Mouse (Mus musculus): ENCODE data around the gene Fbxo42. TPM values are rescaled to one million over a fixed set of nuclear protein-coding genes. Genes with fewer than 3 reads are reported as not detected.

The Fbxo42 gene
- polyA plus RNA-seq, 1 experiment from 2014 or later, result 31.2 TPM

- no peaks in the 10 kb centered on the region for H3K9me3 ChIP-seq
- ATAC-seq (ENCODE audit: insufficient number of reproducible peaks, insufficient read depth, low FRiP score, low TSS enrichment, low read depth), result no peak
- H3K27ac ChIP-seq, result no peak overlapping the region
- peaks cover 86% of the 10 kb centered on the region for H3K36me3 ChIP-seq
- no peaks in the 10 kb centered on the region for H3K4me1 ChIP-seq (replicated peaks)
- H3K4me2 ChIP-seq, result no peak overlapping the region
- WGBS, result 92% methylated on average over 10 of the region's 10 CpGs
- no peak overlapping the region for H3K9ac ChIP-seq (replicated peaks)
- no peaks in the 10 kb centered on the region for H3K27me3 ChIP-seq
- H3K4me3 ChIP-seq (replicated peaks), result no peak overlapping the region
These were observed 28.7 kb downstream of the Fbxo42 start for GRCm38 (mm10) chr4:141176328-141176838.

GRCm38 (mm10) chr4:141178500-141178899 is 30.8 kb downstream of the Fbxo42 start:
- Histone ChIP-seq H3K36me3 (peaks cover 86% of the 10 kb centered on the region), H3K27me3 (no peaks in the 10 kb centered on the region), H3K27ac (no peak overlapping the region), H3K9me3 (no peaks in the 10 kb centered on the region), H3K4me2 (no peak overlapping the region), H3K4me3 (replicated peaks) (no peak overlapping the region), H3K4me1 (replicated peaks) (no peaks in the 10 kb centered on the region), H3K9ac (replicated peaks) (no peak overlapping the region)
- WGBS, result 87% methylated on average over 4 of the region's 4 CpGs
- no peak for ATAC-seq (ENCODE audit: insufficient number of reproducible peaks, insufficient read depth, low FRiP score, low TSS enrichment, low read depth)

GRCm38 (mm10) chr4:141180831-141181230 is 33.1 kb downstream of the Fbxo42 start:
- 91% methylated on average over 8 of the region's 8 CpGs for WGBS
- no peak for ATAC-seq (ENCODE audit: insufficient number of reproducible peaks, insufficient read depth, low FRiP score, low TSS enrichment, low read depth)
- no peaks in the 10 kb centered on the region for H3K9me3 ChIP-seq
- H3K27ac ChIP-seq, result no peak overlapping the region
- no peak overlapping the region for H3K4me2 ChIP-seq
- H3K27me3 ChIP-seq, result no peaks in the 10 kb centered on the region
- peaks cover 6% of the 10 kb centered on the region for H3K4me1 ChIP-seq (replicated peaks)
- no peak overlapping the region for H3K4me3 ChIP-seq (replicated peaks)
- peaks cover 78% of the 10 kb centered on the region for H3K36me3 ChIP-seq
- H3K9ac ChIP-seq (replicated peaks), result no peak overlapping the region

GRCm38 (mm10) chr4:141181981-141182380 is 34.3 kb downstream of the Fbxo42 start:
- H3K27me3 ChIP-seq, result no peaks in the 10 kb centered on the region
- H3K9ac ChIP-seq (replicated peaks), result no peak overlapping the region
- no peaks in the 10 kb centered on the region for H3K9me3 ChIP-seq
- 98% methylated on average over 6 of the region's 6 CpGs for WGBS
- peaks cover 18% of the 10 kb centered on the region for H3K4me1 ChIP-seq (replicated peaks)
- H3K36me3 ChIP-seq, result peaks cover 67% of the 10 kb centered on the region
- ATAC-seq (ENCODE audit: insufficient number of reproducible peaks, insufficient read depth, low FRiP score, low TSS enrichment, low read depth), result no peak
- no peak overlapping the region for H3K27ac ChIP-seq
- H3K4me3 ChIP-seq (replicated peaks), result no peak overlapping the region
- H3K4me2 ChIP-seq, result no peak overlapping the region

- Histone ChIP-seq H3K9me3 (no peaks in the 10 kb centered on the region), H3K36me3 (peaks cover 54% of the 10 kb centered on the region), H3K4me2 (no peak overlapping the region), H3K9ac (replicated peaks) (no peak overlapping the region), H3K4me1 (replicated peaks) (peaks cover 28% of the 10 kb centered on the region), H3K27me3 (no peaks in the 10 kb centered on the region), H3K4me3 (replicated peaks) (no peak overlapping the region), H3K27ac (no peak overlapping the region)
- WGBS, result 92% methylated on average over 2 of the region's 2 CpGs
- no peak for ATAC-seq (ENCODE audit: insufficient number of reproducible peaks, insufficient read depth, low FRiP score, low TSS enrichment, low read depth)
These were observed 36.2 kb downstream of the Fbxo42 start for GRCm38 (mm10) chr4:141183932-141184331.

GRCm38 (mm10) chr4:141184426-141184825 is 36.7 kb downstream of the Fbxo42 start:
- Histone ChIP-seq H3K4me2 (no peak overlapping the region), H3K4me3 (replicated peaks) (no peak overlapping the region), H3K9me3 (no peaks in the 10 kb centered on the region), H3K27ac (no peak overlapping the region), H3K36me3 (peaks cover 51% of the 10 kb centered on the region), H3K27me3 (no peaks in the 10 kb centered on the region), H3K9ac (replicated peaks) (no peak overlapping the region), H3K4me1 (replicated peaks) (peaks cover 28% of the 10 kb centered on the region)
- ATAC-seq (ENCODE audit: insufficient number of reproducible peaks, insufficient read depth, low FRiP score, low TSS enrichment, low read depth), result no peak
- 97% methylated on average over 4 of the region's 4 CpGs for WGBS

GRCm38 (mm10) chr4:141186923-141187836 is 39.5 kb downstream of the Fbxo42 start:
- no peak for ATAC-seq (ENCODE audit: insufficient number of reproducible peaks, insufficient read depth, low FRiP score, low TSS enrichment, low read depth)
- Histone ChIP-seq H3K9ac (replicated peaks) (no peak overlapping the region), H3K4me1 (replicated peaks) (peaks cover 28% of the 10 kb centered on the region), H3K4me2 (peak overlapping the region; percentile 0; the same call in 1 of the 2 replicates), H3K9me3 (no peaks in the 10 kb centered on the region), H3K4me3 (replicated peaks) (no peak overlapping the region), H3K27me3 (no peaks in the 10 kb centered on the region), H3K27ac (peak overlapping the region; percentile 76), H3K36me3 (peaks cover 53% of the 10 kb centered on the region)
- WGBS, result 53% methylated on average over 9 of the region's 9 CpGs

GRCm38 (mm10) chr4:141191294-141191693 is 43.6 kb downstream of the Fbxo42 start:
- no peak overlapping the region for H3K4me3 ChIP-seq (replicated peaks)
- H3K9me3 ChIP-seq, result no peaks in the 10 kb centered on the region
- H3K27me3 ChIP-seq, result no peaks in the 10 kb centered on the region
- peaks cover 17% of the 10 kb centered on the region for H3K4me1 ChIP-seq (replicated peaks)
- no peak overlapping the region for H3K27ac ChIP-seq
- H3K9ac ChIP-seq (replicated peaks), result no peak overlapping the region
- no peak overlapping the region for H3K4me2 ChIP-seq
- WGBS, result 88% methylated on average over 7 of the region's 7 CpGs
- H3K36me3 ChIP-seq, result peaks cover 69% of the 10 kb centered on the region
- no peak for ATAC-seq (ENCODE audit: insufficient number of reproducible peaks, insufficient read depth, low FRiP score, low TSS enrichment, low read depth)

GRCm38 (mm10) chr4:141194553-141194952 is 46.8 kb downstream of the Fbxo42 start:
- Histone ChIP-seq H3K27me3 (no peaks in the 10 kb centered on the region), H3K4me1 (replicated peaks) (no peaks in the 10 kb centered on the region), H3K36me3 (peaks cover 96% of the 10 kb centered on the region), H3K9me3 (no peaks in the 10 kb centered on the region), H3K9ac (replicated peaks) (no peak overlapping the region), H3K27ac (no peak overlapping the region), H3K4me3 (replicated peaks) (no peak overlapping the region), H3K4me2 (no peak overlapping the region)
- WGBS, result 93% methylated on average over 6 of the region's 6 CpGs
- no peak for ATAC-seq (ENCODE audit: insufficient number of reproducible peaks, insufficient read depth, low FRiP score, low TSS enrichment, low read depth)

GRCm38 (mm10) chr4:141196981-141197685 is 49.4 kb downstream of the Fbxo42 start:
- H3K9me3 ChIP-seq, result no peaks in the 10 kb centered on the region
- H3K4me2 ChIP-seq, result no peak overlapping the region
- H3K4me3 ChIP-seq (replicated peaks), result no peak overlapping the region
- no peak overlapping the region for H3K27ac ChIP-seq
- no peaks in the 10 kb centered on the region for H3K27me3 ChIP-seq
- no peaks in the 10 kb centered on the region for H3K4me1 ChIP-seq (replicated peaks)
- no peak overlapping the region for H3K9ac ChIP-seq (replicated peaks)
- no peak for ATAC-seq (ENCODE audit: insufficient number of reproducible peaks, insufficient read depth, low FRiP score, low TSS enrichment, low read depth)
- H3K36me3 ChIP-seq, result peaks cover 97% of the 10 kb centered on the region
- 95% methylated on average over 13 of the region's 13 CpGs for WGBS

- Histone ChIP-seq H3K27me3 (no peaks in the 10 kb centered on the region), H3K36me3 (peaks cover 97% of the 10 kb centered on the region), H3K4me3 (replicated peaks) (no peak overlapping the region), H3K27ac (no peak overlapping the region), H3K9ac (replicated peaks) (no peak overlapping the region), H3K9me3 (no peaks in the 10 kb centered on the region), H3K4me1 (replicated peaks) (no peaks in the 10 kb centered on the region), H3K4me2 (no peak overlapping the region)
- ATAC-seq (ENCODE audit: insufficient number of reproducible peaks, insufficient read depth, low FRiP score, low TSS enrichment, low read depth), result no peak
- 96% methylated on average over 13 of the region's 13 CpGs for WGBS
These were observed 49.9 kb downstream of the Fbxo42 start for GRCm38 (mm10) chr4:141197686-141198035.

All from limb, embryonic 12.5 days (tissue).